Mouse (Mus musculus) lung, postnatal 0 days (tissue): ENCODE measurements at regions not wholly inside any gene's neighbourhood (a gene's known extent, or its start where the extent isn't known, plus 50 kb on each side); places are given as distances from the start of the nearest gene placed in this dataset.

Experiments used
- ATAC-seq: fragments of 200-750 bp; cut with Nextera tagmentation; 2 replicates; pipeline ENCODE4 v1.8.0; 2017; ENCODE audit warnings: moderate library complexity
- DNase-seq: peaks from one replicate; pipeline ENCODE4 v3.0.0-alpha.2; 2016; ENCODE audit warnings: low spot score
- H3K27ac ChIP-seq: fragments of 300-500 bp; sonication (generic); 2 replicates; pipeline ENCODE4 v1.5.1; 2014; ENCODE audit warnings: antibody characterized with exemption, mild to moderate bottlenecking, low read length, mixed read lengths
- H3K27me3 ChIP-seq: fragments of 300-500 bp; sonication (generic); replicated peaks from 2 replicates; pipeline ENCODE4 v1.6.1; 2014; ENCODE audit warnings: low read length, mixed read lengths; ENCODE audit not compliant: insufficient read depth
- H3K36me3 ChIP-seq: fragments of 300-500 bp; sonication (generic); 2 replicates; pipeline ENCODE4 v1.6.1; 2014; ENCODE audit warnings: low read length, mixed read lengths; ENCODE audit not compliant: insufficient read depth
- H3K4me1 ChIP-seq: fragments of 300-500 bp; sonication (generic); 2 replicates; pipeline ENCODE4 v1.6.1; 2014; ENCODE audit warnings: antibody characterized with exemption, low read depth, low read length, mixed read lengths; ENCODE audit not compliant: insufficient read depth
- H3K4me2 ChIP-seq: fragments of 300-500 bp; sonication (generic); replicated peaks from 2 replicates; pipeline ENCODE4 v1.6.1; 2014; ENCODE audit warnings: low read depth, mild to moderate bottlenecking, low read length, moderate library complexity, mixed read lengths
- H3K4me3 ChIP-seq: fragments of 300-500 bp; sonication (generic); 2 replicates; pipeline ENCODE4 v1.5.1; 2014; ENCODE audit warnings: low read depth, low read length
- H3K9ac ChIP-seq: fragments of 300-500 bp; sonication (generic); replicated peaks from 2 replicates; pipeline ENCODE4 v1.6.1; 2014; ENCODE audit warnings: low read depth, mild to moderate bottlenecking
- H3K9me3 ChIP-seq: fragments of 300-500 bp; sonication (generic); 2 replicates; pipeline ENCODE4 v1.6.1; 2016; ENCODE audit warnings: low read length, mixed read lengths
- CTCF ChIP-seq: IDR thresholded peaks from 2 replicates; pipeline ENCODE4 v1.5.1; 2016; ENCODE audit warnings: antibody characterized with exemption, mild to moderate bottlenecking
- EP300 ChIP-seq: IDR thresholded peaks from 2 replicates; pipeline ENCODE4 v1.6.1; 2016; ENCODE audit warnings: antibody characterized with exemption, mild to moderate bottlenecking, control low read depth
- WGBS: fragments of 180-500 bp; shearing (Covaris S2); extraction: QIAGEN DNeasy Blood & Tissue Kit; methylation state at CpG from one replicate; pipeline ENCODE4 v1.1.7; 2014; 5-methylcytosine and 5-hydroxymethylcytosine counted together

- DNase-seq: no peak
- no peak overlapping the region for H3K27ac ChIP-seq
Observed at GRCm38 (mm10) chr17:14510486-14510885, 183.5 kb downstream of the Thbs2 start.

GRCm38 (mm10) chr17:14507111-14507510 is 186.9 kb downstream of the Thbs2 start:
- WGBS: 79% methylated on average over 3 of the region's 3 CpGs
- Histone ChIP-seq H3K27me3 (no peaks in the 10 kb centered on the region), H3K36me3 (no peaks in the 10 kb centered on the region), H3K9ac (no peak overlapping the region), H3K4me1 (no peaks in the 10 kb centered on the region), H3K4me3 (no peak overlapping the region), H3K4me2 (no peak overlapping the region), H3K9me3 (no peaks in the 10 kb centered on the region), H3K27ac (no peak overlapping the region)
- ATAC-seq (no peak), DNase-seq (no peak)
- TF ChIP-seq CTCF (no peak), EP300 (no peak)

More at GRCm38 (mm10) chr17:14510486-14510885, 183.5 kb downstream of the Thbs2 start:
- 16% methylated on average over 6 of the region's 6 CpGs for WGBS
- Histone ChIP-seq H3K4me2 (no peak overlapping the region), H3K9me3 (no peaks in the 10 kb centered on the region), H3K9ac (no peak overlapping the region), H3K27me3 (no peaks in the 10 kb centered on the region), H3K4me3 (no peak overlapping the region), H3K36me3 (no peaks in the 10 kb centered on the region), H3K4me1 (no peaks in the 10 kb centered on the region)
- no peak for TF ChIP-seq CTCF
- no peak for TF ChIP-seq EP300
- no peak; the same call in 1 of the 2 replicates for ATAC-seq

GRCm38 (mm10) chr17:14506123-14506522 is 187.9 kb downstream of the Thbs2 start:
- H3K4me2 ChIP-seq: no peak overlapping the region
- H3K27me3 ChIP-seq: no peaks in the 10 kb centered on the region
- TF ChIP-seq EP300 (no peak), CTCF (no peak)
- no peak overlapping the region for H3K27ac ChIP-seq
- H3K9ac ChIP-seq: no peak overlapping the region
- no peak overlapping the region for H3K4me3 ChIP-seq
- H3K4me1 ChIP-seq: no peaks in the 10 kb centered on the region
- no peaks in the 10 kb centered on the region for H3K36me3 ChIP-seq
- H3K9me3 ChIP-seq: no peaks in the 10 kb centered on the region
- ATAC-seq: no peak
- DNase-seq: no peak

GRCm38 (mm10) chr17:14505415-14505814 is 188.6 kb downstream of the Thbs2 start:
- DNase-seq (no peak), ATAC-seq (no peak)
- H3K27ac ChIP-seq: no peak overlapping the region
- H3K9ac ChIP-seq: no peak overlapping the region
- H3K4me3 ChIP-seq: no peak overlapping the region
- H3K36me3 ChIP-seq: no peaks in the 10 kb centered on the region
- no peaks in the 10 kb centered on the region for H3K27me3 ChIP-seq
- H3K4me2 ChIP-seq: no peak overlapping the region
- no peaks in the 10 kb centered on the region for H3K9me3 ChIP-seq
- no peaks in the 10 kb centered on the region for H3K4me1 ChIP-seq
- no peak for TF ChIP-seq EP300
- TF ChIP-seq CTCF: no peak
- WGBS: 78% methylated on average over 4 of the region's 4 CpGs

- no peak overlapping the region for H3K4me3 ChIP-seq
- H3K27ac ChIP-seq: no peak overlapping the region
- WGBS: 70% methylated on average over 1 of the region's 1 CpGs
- no peaks in the 10 kb centered on the region for H3K36me3 ChIP-seq
- no peak overlapping the region for H3K4me2 ChIP-seq
- H3K9ac ChIP-seq: no peak overlapping the region
- no peak for DNase-seq
- H3K9me3 ChIP-seq: no peaks in the 10 kb centered on the region
- H3K27me3 ChIP-seq: no peaks in the 10 kb centered on the region
- TF ChIP-seq EP300 (no peak), CTCF (no peak)
- no peak for ATAC-seq
- no peaks in the 10 kb centered on the region for H3K4me1 ChIP-seq
Observed at GRCm38 (mm10) chr17:14503670-14504069, 190.4 kb downstream of the Thbs2 start.

GRCm38 (mm10) chr17:14501341-14501740 is 192.7 kb downstream of the Thbs2 start:
- 50% methylated on average over 2 of the region's 2 CpGs for WGBS
- no peak overlapping the region for H3K4me3 ChIP-seq
- no peaks in the 10 kb centered on the region for H3K36me3 ChIP-seq
- no peak overlapping the region for H3K27ac ChIP-seq
- no peak overlapping the region for H3K9ac ChIP-seq
- H3K9me3 ChIP-seq: no peaks in the 10 kb centered on the region
- ATAC-seq: no peak
- H3K4me1 ChIP-seq: no peaks in the 10 kb centered on the region
- H3K27me3 ChIP-seq: no peaks in the 10 kb centered on the region
- no peak overlapping the region for H3K4me2 ChIP-seq
- TF ChIP-seq CTCF (no peak), EP300 (no peak)
- DNase-seq: no peak

- TF ChIP-seq CTCF: no peak
- TF ChIP-seq EP300: no peak
- Histone ChIP-seq H3K4me1 (no peaks in the 10 kb centered on the region), H3K27ac (no peak overlapping the region), H3K9ac (no peak overlapping the region), H3K9me3 (no peaks in the 10 kb centered on the region), H3K4me3 (no peak overlapping the region), H3K27me3 (no peaks in the 10 kb centered on the region), H3K4me2 (no peak overlapping the region), H3K36me3 (no peaks in the 10 kb centered on the region)
- no peak for ATAC-seq
- WGBS: 73% methylated on average over 15 of the region's 15 CpGs
- DNase-seq: no peak
Observed at GRCm38 (mm10) chr17:14497086-14497485, 196.9 kb downstream of the Thbs2 start.
